Mouse (Mus musculus) intestine, embryonic 14.5 days (tissue): ENCODE data around the gene Tbce. TPM values are rescaled to one million over a fixed set of nuclear protein-coding genes. Genes with fewer than 3 reads are reported as not detected.

Experiments
- ATAC-seq: fragments of 200-750 bp; cut with Nextera tagmentation; replicated peaks from 2 replicates; pipeline ENCODE4 v1.8.0; 2017; ENCODE audit warnings: low read depth, moderate number of reproducible peaks, moderate TSS enrichment, moderate library complexity; ENCODE audit not compliant: low FRiP score, low TSS enrichment
- DNase-seq: peaks from one replicate; pipeline ENCODE4 v3.0.0-alpha.2; 2018; ENCODE audit warnings: low spot score
- H3K27ac ChIP-seq: fragments of 300-500 bp; sonication (generic); 2 replicates; pipeline ENCODE4 v1.5.1; 2014; ENCODE audit warnings: low read depth, mild to moderate bottlenecking, control low read depth
- H3K27me3 ChIP-seq: fragments of 300-500 bp; sonication (generic); replicated peaks from 2 replicates; pipeline ENCODE4 v1.6.1; 2014; ENCODE audit warnings: low read length, control low read depth; ENCODE audit not compliant: control insufficient read depth, insufficient read depth
- H3K36me3 ChIP-seq: fragments of 300-500 bp; sonication (generic); 2 replicates; pipeline ENCODE4 v1.6.1; 2014; ENCODE audit warnings: low read length, control low read depth; ENCODE audit not compliant: control insufficient read depth, insufficient read depth
- H3K4me1 ChIP-seq: fragments of 300-500 bp; sonication (generic); replicated peaks from 2 replicates; pipeline ENCODE4 v1.6.1; 2014; ENCODE audit warnings: low read length, control low read depth, mixed read lengths; ENCODE audit not compliant: control insufficient read depth, insufficient read depth
- H3K4me2 ChIP-seq: fragments of 300-500 bp; sonication (generic); 2 replicates; pipeline ENCODE4 v1.6.1; 2014; ENCODE audit warnings: low read length
- H3K4me3 ChIP-seq: fragments of 300-500 bp; sonication (generic); 2 replicates; pipeline ENCODE4 v1.5.1; 2014; ENCODE audit warnings: low read depth, low read length, control low read depth, mixed read lengths
- H3K9ac ChIP-seq: fragments of 300-500 bp; sonication (generic); 2 replicates; pipeline ENCODE4 v1.6.1; 2014; ENCODE audit warnings: mild to moderate bottlenecking, low read length
- H3K9me3 ChIP-seq: fragments of 300-500 bp; sonication (generic); 2 replicates; pipeline ENCODE4 v1.6.1; 2016; ENCODE audit warnings: low read length, control low read depth; ENCODE audit not compliant: control insufficient read depth
- WGBS: fragments of 180-500 bp; shearing (Covaris S2); extraction: QIAGEN DNeasy Blood & Tissue Kit; methylation state at CpG from one replicate; pipeline ENCODE4 v1.1.7; 2014; 5-methylcytosine and 5-hydroxymethylcytosine counted together
- polyA plus RNA-seq: library from polyadenylated mRNA; unstranded; fragments of >200 nt; fragmentation: Nextera tagmentation; extraction: Ambion mirVana; gene quantifications from 2 replicates; pipeline ENCODE4 v1.2.1, GENCODE M21; 2014

Gene Tbce
- 45.0 and 55.9 TPM in 2 replicates for polyA plus RNA-seq

DNA sequence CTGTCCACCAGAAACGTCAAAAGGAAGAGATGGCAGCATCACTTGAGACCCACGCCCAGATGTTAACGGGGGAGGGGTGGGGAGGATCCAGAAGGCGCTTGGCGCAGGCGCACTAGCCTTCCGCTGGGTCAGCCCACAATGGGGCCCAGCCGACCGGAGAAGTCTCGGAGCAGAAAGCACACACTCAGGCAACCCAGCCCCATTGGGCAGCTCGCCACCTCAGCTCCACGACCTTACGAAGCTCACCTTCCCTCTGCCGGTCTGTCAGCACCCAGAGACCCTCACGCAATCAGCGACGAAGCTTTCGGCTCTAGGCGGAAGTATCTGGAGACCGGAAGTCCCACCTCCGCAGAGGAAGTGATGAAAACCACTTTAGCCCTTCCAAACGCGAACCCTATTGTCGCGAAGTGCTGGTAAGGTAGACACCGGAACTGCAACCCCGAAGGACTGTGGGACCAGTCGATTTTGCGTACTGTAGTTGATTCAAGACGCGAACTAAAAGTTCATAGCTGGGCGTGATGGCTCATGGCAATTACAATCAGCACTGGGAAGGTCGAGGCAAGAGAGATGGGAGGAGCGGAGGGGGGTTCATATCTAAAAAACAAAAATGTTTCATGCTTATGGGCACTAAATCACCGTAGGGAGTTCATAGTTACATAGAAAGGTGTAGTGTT, at the start of gene Tbce:
Gene Tbce, minus strand, starts transcription at position 347 of the 674 bp plus-strand sequence.
- no peaks in the 10 kb centered on the region for H3K36me3 ChIP-seq

DNA sequence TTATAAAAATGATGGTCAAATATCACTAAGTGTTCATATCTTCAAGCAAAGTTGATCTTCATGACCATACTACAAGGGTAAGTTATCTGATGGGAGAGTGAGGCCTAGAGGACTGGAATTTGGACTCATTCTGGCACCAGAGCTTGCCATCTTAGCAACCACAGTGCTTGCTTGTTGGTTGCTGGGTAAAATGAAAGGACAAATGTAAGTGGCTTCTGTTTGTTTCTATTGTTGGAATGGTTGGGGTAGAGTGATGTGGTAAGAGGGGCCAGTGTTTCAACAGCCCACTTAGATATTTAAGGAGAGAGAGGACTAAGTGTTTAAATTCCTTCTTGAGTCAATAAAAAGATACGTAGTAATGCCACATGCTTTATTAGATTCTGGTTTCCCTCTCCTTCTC, 49.2 kb upstream of the Tbce start:
- H3K9me3 ChIP-seq = no peaks in the 10 kb centered on the region
- ATAC-seq = no peak
- no peaks in the 10 kb centered on the region for H3K27me3 ChIP-seq
- H3K36me3 ChIP-seq = no peaks in the 10 kb centered on the region
- no peak overlapping the region for H3K4me3 ChIP-seq
- no peaks in the 10 kb centered on the region for H3K4me1 ChIP-seq
- no peak for DNase-seq
- no peak overlapping the region for H3K27ac ChIP-seq
- H3K9ac ChIP-seq = no peak overlapping the region
- 79% methylated on average over 1 of the region's 1 CpGs for WGBS
- no peak overlapping the region for H3K4me2 ChIP-seq

More for the DNA sequence above, at the start of gene Tbce:
- peak within 1 kb of the TSS; percentile 75 for H3K4me3 ChIP-seq
- no peaks in the 10 kb centered on the region for H3K9me3 ChIP-seq
- peak within 1 kb of the TSS; percentile 95 for H3K27ac ChIP-seq
- peak within 1 kb of the TSS; percentile 89 for H3K9ac ChIP-seq
- under 1% methylated on average over 35 of the region's 35 CpGs for WGBS
- peaks cover 4% of the 10 kb centered on the region; the same call in 1 of the 2 replicates for H3K4me1 ChIP-seq
- H3K4me2 ChIP-seq = peak within 1 kb of the TSS; percentile 92
- H3K27me3 ChIP-seq = no peaks in the 10 kb centered on the region
- DNase-seq (peak; percentile 96), ATAC-seq (peak; percentile 94)

DNA sequence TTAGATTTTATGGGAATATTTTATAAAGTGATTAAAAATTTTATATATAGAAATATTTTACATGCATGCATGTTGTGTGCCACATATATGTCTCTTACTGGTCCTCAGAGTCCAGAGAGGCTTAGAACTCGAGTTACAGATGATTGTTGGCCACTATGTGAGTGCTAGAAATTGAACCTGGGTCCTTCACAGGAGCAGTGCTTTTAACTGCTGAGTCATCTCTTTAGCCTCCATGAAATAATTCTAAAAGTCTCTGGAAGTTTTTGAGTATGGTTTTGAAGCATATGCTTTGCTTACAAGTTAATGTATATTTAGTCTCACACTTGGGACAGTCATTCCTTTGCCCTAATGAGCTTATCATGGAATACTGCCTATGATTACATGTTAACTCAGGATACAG, 35.9 kb upstream of the Tbce start:
- WGBS = 92% methylated on average over 1 of the region's 1 CpGs
- H3K9me3 ChIP-seq = no peaks in the 10 kb centered on the region
- DNase-seq = no peak
- no peaks in the 10 kb centered on the region for H3K4me1 ChIP-seq
- H3K9ac ChIP-seq = no peak overlapping the region
- H3K4me2 ChIP-seq = no peak overlapping the region
- H3K36me3 ChIP-seq = no peaks in the 10 kb centered on the region
- H3K27me3 ChIP-seq = no peaks in the 10 kb centered on the region
- H3K27ac ChIP-seq = no peak overlapping the region
- ATAC-seq = no peak
- H3K4me3 ChIP-seq = no peak overlapping the region

DNA sequence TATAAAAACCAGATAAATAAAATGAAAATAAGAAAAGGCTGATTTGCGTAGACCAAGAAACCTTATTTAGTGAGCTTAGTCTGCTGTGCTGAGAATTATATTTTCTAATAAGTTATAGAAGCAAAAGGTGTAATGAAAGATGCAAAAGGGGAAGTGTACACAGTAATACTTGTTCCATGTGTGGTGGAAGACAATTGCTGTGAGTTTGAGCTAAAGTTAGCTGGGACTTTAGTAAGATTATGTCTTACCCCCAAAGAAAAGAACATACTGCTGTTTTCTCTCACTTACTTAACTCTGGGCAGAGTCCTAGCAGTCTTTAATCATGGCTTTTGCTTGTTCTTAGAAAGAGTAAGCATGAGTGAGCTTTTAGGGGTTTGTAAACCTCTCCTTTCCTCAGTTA, 34.9 kb upstream of the Tbce start:
- Histone ChIP-seq H3K27ac (no peak overlapping the region), H3K4me2 (no peak overlapping the region), H3K9me3 (no peaks in the 10 kb centered on the region), H3K36me3 (no peaks in the 10 kb centered on the region), H3K4me1 (no peaks in the 10 kb centered on the region), H3K4me3 (no peak overlapping the region), H3K27me3 (no peaks in the 10 kb centered on the region), H3K9ac (no peak overlapping the region)
- DNase-seq (no peak), ATAC-seq (no peak)
- 98% methylated on average over 1 of the region's 1 CpGs for WGBS

DNA sequence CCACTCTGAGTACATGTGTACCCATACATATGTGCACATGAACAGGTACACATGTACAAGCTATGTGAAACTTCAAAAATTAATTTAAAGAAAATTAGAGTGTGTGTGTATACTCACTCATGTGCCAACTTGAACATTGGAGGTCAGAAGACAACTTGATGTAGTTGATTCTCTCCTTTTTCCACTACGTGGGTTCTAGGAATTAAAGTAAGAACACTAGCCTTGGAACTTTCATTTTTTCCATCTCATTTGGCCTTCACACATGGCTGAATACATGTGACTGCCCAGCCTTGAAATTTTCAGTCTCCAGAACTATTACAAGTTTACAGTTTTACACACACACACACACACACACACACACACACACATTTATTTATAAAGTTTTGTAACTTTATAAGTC, 29.9 kb upstream of the Tbce start:
- H3K27me3 ChIP-seq = no peaks in the 10 kb centered on the region

DNA sequence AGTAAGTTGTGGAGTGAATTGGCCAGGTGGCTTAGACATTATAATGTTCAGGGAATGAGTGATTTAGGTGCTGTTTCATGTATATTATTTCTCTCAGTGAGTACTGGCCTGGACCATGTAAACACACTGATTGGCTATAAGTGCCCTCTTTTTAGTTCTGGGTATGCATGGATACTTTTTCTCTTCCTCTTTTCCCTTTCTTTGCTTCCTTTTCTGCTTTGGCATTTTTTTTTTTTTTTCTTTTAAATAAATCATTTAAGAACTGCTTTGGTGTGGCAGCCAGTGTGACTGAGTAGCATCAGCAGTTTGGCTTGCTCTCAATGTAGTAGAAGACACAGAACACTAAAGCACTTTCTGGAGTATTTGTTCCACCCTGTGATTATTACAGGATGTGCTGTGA, 28.6 kb upstream of the Tbce start:
- ATAC-seq = no peak
- Histone ChIP-seq H3K9ac (no peak overlapping the region), H3K27ac (no peak overlapping the region), H3K4me3 (no peak overlapping the region), H3K4me2 (no peak overlapping the region), H3K36me3 (no peaks in the 10 kb centered on the region), H3K27me3 (no peaks in the 10 kb centered on the region), H3K4me1 (peaks cover 3% of the 10 kb centered on the region; the same call in 1 of the 2 replicates), H3K9me3 (no peaks in the 10 kb centered on the region)
- DNase-seq = no peak

More for the DNA sequence above, 29.9 kb upstream of the Tbce start:
- H3K36me3 ChIP-seq = no peaks in the 10 kb centered on the region
- H3K4me2 ChIP-seq = no peak overlapping the region
- no peak overlapping the region for H3K27ac ChIP-seq
- 96% methylated on average over 1 of the region's 1 CpGs for WGBS
- ATAC-seq = no peak
- no peak overlapping the region for H3K4me3 ChIP-seq
- H3K9ac ChIP-seq = no peak overlapping the region
- H3K9me3 ChIP-seq = no peaks in the 10 kb centered on the region
- peaks cover 3% of the 10 kb centered on the region; the same call in 1 of the 2 replicates for H3K4me1 ChIP-seq
- no peak for DNase-seq

DNA sequence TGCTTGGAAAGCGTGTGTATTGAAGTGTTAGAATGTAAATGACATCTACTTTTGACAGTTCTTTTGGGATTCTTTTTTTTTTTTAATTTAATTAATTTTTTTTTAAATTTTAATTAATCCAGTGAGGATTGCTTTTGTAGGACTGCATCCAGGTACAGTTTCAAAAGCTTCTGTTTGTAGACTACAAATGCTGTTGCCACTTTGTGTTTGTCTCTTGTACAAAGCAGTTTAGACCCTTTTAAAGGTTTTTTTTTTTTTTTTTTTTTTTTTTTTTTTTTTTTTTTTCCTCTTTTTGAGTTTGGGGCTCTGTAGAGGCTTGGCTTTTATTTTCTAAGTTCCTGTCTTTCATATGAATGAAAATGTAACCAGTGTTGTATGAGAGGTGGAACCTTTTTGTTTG, 26.3 kb upstream of the Tbce start:
- ATAC-seq (no peak), DNase-seq (no peak)
- Histone ChIP-seq H3K27me3 (no peaks in the 10 kb centered on the region), H3K27ac (no peak overlapping the region), H3K4me1 (peaks cover 9% of the 10 kb centered on the region), H3K9ac (no peak overlapping the region), H3K4me3 (no peak overlapping the region), H3K9me3 (no peaks in the 10 kb centered on the region), H3K36me3 (no peaks in the 10 kb centered on the region), H3K4me2 (no peak overlapping the region)
- WGBS = 78% methylated on average over 1 of the region's 1 CpGs

DNA sequence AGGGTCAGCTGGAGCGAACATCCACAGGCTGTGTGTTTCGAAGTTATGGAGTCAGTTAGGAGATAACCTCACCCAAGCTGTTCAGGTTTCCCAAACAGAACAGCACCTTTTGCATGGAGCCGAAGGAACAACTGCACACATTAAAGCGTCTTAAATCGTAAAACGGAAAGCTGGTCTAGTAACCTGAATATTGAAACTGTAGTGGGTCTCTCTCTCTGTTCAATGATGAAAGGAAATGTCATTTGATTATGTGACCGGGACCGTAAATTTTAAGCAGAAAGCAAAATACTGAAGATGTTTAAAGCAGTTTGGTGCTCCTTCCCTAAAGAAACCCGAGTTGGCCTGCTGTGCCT, 25.6 kb upstream of the Tbce start:
- ATAC-seq = no peak
- WGBS = 15% methylated on average over 9 of the region's 9 CpGs
- H3K27ac ChIP-seq = no peak overlapping the region; the same call in 1 of the 2 replicates

More for the DNA sequence above, 25.6 kb upstream of the Tbce start:
- Histone ChIP-seq H3K4me2 (peak overlapping the region; percentile 51), H3K4me3 (peak overlapping the region; percentile 91), H3K4me1 (peaks cover 9% of the 10 kb centered on the region), H3K27me3 (no peaks in the 10 kb centered on the region), H3K9me3 (no peaks in the 10 kb centered on the region), H3K36me3 (no peaks in the 10 kb centered on the region; the same call in 1 of the 2 replicates), H3K9ac (peak overlapping the region; percentile 87)
- DNase-seq = no peak
